Mouse (Mus musculus) hematopoietic stem cell, adult 5-6 weeks (primary cell): ENCODE measurements around the gene Hist1h1e. TPM values are rescaled to one million over a fixed set of nuclear protein-coding genes. Genes with fewer than 3 reads are reported as not detected.
"Not testable (repeated sequence)": the region's sequence is repeated elsewhere in the genome, so short reads cannot be mapped to it uniquely, and the experiment has no call there.

ENCODE experiments used
- ATAC-seq, 2 experiments: fragments of 125-278 bp in 1 of 2; replicated peaks in 1 of 2; 2 replicates each; pipeline ENCODE4 v1.8.0; 2016 to 2017; ENCODE audit warnings: inconsistent platforms in 2 of 2, mild to moderate bottlenecking in 2 of 2, moderate number of reproducible peaks in 2 of 2, low read depth in 1 of 2, moderate TSS enrichment in 1 of 2; ENCODE audit not compliant: low FRiP score in 2 of 2, poor library complexity in 2 of 2, severe bottlenecking in 2 of 2, insufficient read depth in 1 of 2, low TSS enrichment in 1 of 2
- total RNA-seq: library from RNA; stranded (forward); fragments of 172-1452, 232-1000 nt; gene quantifications from 2 replicates; pipeline ENCODE4 v1.2.3, GENCODE M21; 2017

The Hist1h1e gene
- total RNA-seq, 1 experiment from 2014 or later = 102 TPM

GRCm38 (mm10) chr13:23595622-23596372, 26.6 kb downstream of the Hist1h1e start:
- ATAC-seq = no peak; a peak in 1 of 4 replicates

GRCm38 (mm10) chr13:23595185-23595584, 27.2 kb downstream of the Hist1h1e start:
- ATAC-seq = no peak

- ATAC-seq = peak; percentile 66 to 79
Measured at GRCm38 (mm10) chr13:23593051-23593770, 29.1 kb downstream of the Hist1h1e start.

- ATAC-seq = no peak
Measured at GRCm38 (mm10) chr13:23592614-23593013, 29.7 kb downstream of the Hist1h1e start.

GRCm38 (mm10) chr13:23591886-23592285, 30.5 kb downstream of the Hist1h1e start:
- not testable (repeated sequence) for ATAC-seq

GRCm38 (mm10) chr13:23591206-23591605, 31.2 kb downstream of the Hist1h1e start:
- ATAC-seq = no peak

- ATAC-seq = no peak
Measured at GRCm38 (mm10) chr13:23586940-23587225, 35.5 kb downstream of the Hist1h1e start.

GRCm38 (mm10) chr13:23586099-23586939, 36.0 kb downstream of the Hist1h1e start:
- no peak for ATAC-seq

GRCm38 (mm10) chr13:23585442-23586098, 36.8 kb downstream of the Hist1h1e start:
- ATAC-seq = peak; percentile 79

GRCm38 (mm10) chr13:23585029-23585441, 37.3 kb downstream of the Hist1h1e start:
- ATAC-seq = 0 out of 4 replicates have a peak, but pooled peaks of 1 of the 2 experiments have one; percentile 22

- ATAC-seq = no peak
Measured at GRCm38 (mm10) chr13:23584331-23584730, 38.0 kb downstream of the Hist1h1e start.

- no peak for ATAC-seq
Measured at GRCm38 (mm10) chr13:23583387-23584068, 38.8 kb downstream of the Hist1h1e start.

- ATAC-seq = no peak
Measured at GRCm38 (mm10) chr13:23582219-23583056, 39.9 kb downstream of the Hist1h1e start.

- ATAC-seq = peak; percentile 81 to 83
Measured at GRCm38 (mm10) chr13:23581408-23582218, 40.7 kb downstream of the Hist1h1e start, which contains the start of gene Hist1h4d. Gene Hist1h4d (plus strand): TSS chr13:23581598.

- no peak for ATAC-seq
Measured at GRCm38 (mm10) chr13:23577835-23578234, 44.5 kb downstream of the Hist1h1e start.
